Mouse (Mus musculus): Measurements from ENCODE around the gene Rcl1. TPM values are rescaled to one million over a fixed set of nuclear protein-coding genes. Genes with fewer than 3 reads are reported as not detected.

Rcl1 gene
- polyA plus RNA-seq, 1 experiment from 2014 or later, result 44.8 TPM

- Histone ChIP-seq H3K4me1 (ENCODE audit: control insufficient read depth, insufficient read depth, low read length) (no peaks in the 10 kb centered on the region), H3K27ac (replicated peaks; ENCODE audit: low read depth, low read length) (no peak overlapping the region), H3K4me3 (ENCODE audit: low read depth, low read length) (no peak overlapping the region), H3K4me2 (ENCODE audit: low read depth, low read length) (no peak overlapping the region), H3K27me3 (replicated peaks; ENCODE audit: control insufficient read depth, insufficient read depth, low read length) (no peaks in the 10 kb centered on the region), H3K9ac (ENCODE audit: low read depth, low read length) (no peak overlapping the region), H3K9me3 (ENCODE audit: control insufficient read depth, low read length) (no peaks in the 10 kb centered on the region), H3K36me3 (ENCODE audit: control insufficient read depth, insufficient read depth, low read length) (peaks cover 28% of the 10 kb centered on the region)
- no peak for ATAC-seq (ENCODE audit: low read depth)
- DNase-seq (ENCODE audit: low spot score), result no peak
- 91% methylated on average over 6 of the region's 6 CpGs for WGBS
These were observed 15.6 kb downstream of the Rcl1 start for GRCm38 (mm10) chr19:29116796-29117195.

DNA sequence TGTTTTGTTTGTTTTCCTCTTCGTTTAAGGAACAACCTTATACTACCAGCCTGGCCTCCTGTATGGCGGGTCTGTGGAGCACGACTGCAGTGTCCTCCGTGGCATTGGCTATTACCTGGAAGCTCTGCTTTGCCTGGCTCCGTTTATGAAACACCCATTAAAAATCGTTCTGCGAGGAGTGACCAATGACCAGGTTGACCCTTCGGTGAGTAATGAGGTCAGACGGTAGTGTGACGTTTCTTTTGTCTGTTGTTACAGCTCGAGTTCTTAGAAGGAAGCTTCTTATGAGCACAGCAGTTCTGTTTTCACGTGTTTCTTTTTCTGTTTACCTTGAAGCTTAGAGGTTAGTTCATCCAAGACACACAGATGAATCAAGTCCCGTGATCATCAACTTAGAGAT lies 17.0 kb downstream of the Rcl1 start:
- Histone ChIP-seq H3K4me3 (ENCODE audit: low read depth, low read length) (no peak overlapping the region), H3K27ac (replicated peaks; ENCODE audit: low read depth, low read length) (no peak overlapping the region), H3K36me3 (ENCODE audit: control insufficient read depth, insufficient read depth, low read length) (peaks cover 41% of the 10 kb centered on the region), H3K9ac (ENCODE audit: low read depth, low read length) (no peak overlapping the region), H3K4me2 (ENCODE audit: low read depth, low read length) (no peak overlapping the region), H3K27me3 (replicated peaks; ENCODE audit: control insufficient read depth, insufficient read depth, low read length) (no peaks in the 10 kb centered on the region), H3K4me1 (ENCODE audit: control insufficient read depth, insufficient read depth, low read length) (no peaks in the 10 kb centered on the region), H3K9me3 (ENCODE audit: control insufficient read depth, low read length) (no peaks in the 10 kb centered on the region)
- no peak for ATAC-seq (ENCODE audit: low read depth)
- no peak for DNase-seq (ENCODE audit: low spot score)
- WGBS, result 92% methylated on average over 13 of the region's 13 CpGs

GRCm38 (mm10) chr19:29120311-29120710 lies 19.1 kb downstream of the Rcl1 start:
- H3K4me3 ChIP-seq (ENCODE audit: low read depth, low read length), result no peak overlapping the region
- peaks cover 56% of the 10 kb centered on the region for H3K36me3 ChIP-seq (ENCODE audit: control insufficient read depth, insufficient read depth, low read length)
- ATAC-seq (ENCODE audit: low read depth), result no peak

DNA sequence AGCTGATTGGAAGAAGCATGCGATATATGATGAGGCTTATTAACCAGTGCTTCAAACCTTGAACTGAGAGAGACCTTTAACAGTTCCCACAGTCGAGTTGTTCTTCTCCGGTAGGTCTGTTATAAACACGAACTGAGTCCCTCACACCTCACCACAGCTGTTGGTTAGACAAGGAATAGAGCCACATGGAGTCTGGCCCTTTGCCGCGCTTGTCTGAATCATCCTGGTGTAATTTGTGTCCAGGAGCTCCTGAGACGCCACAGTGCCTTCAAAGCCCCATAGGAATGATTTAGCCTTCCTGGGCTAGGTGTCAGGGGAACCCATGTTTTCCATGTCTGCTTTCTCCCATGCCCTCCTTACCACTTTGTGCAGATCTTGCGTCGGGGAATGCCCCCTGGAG lies 20.2 kb downstream of the Rcl1 start:
- WGBS, result 89% methylated on average over 9 of the region's 9 CpGs
- ATAC-seq (ENCODE audit: low read depth) (no peak), DNase-seq (ENCODE audit: low spot score) (no peak)
- Histone ChIP-seq H3K27me3 (replicated peaks; ENCODE audit: control insufficient read depth, insufficient read depth, low read length) (no peaks in the 10 kb centered on the region), H3K4me3 (ENCODE audit: low read depth, low read length) (no peak overlapping the region), H3K27ac (replicated peaks; ENCODE audit: low read depth, low read length) (no peak overlapping the region), H3K4me1 (ENCODE audit: control insufficient read depth, insufficient read depth, low read length) (no peaks in the 10 kb centered on the region), H3K36me3 (ENCODE audit: control insufficient read depth, insufficient read depth, low read length) (peaks cover 62% of the 10 kb centered on the region), H3K9me3 (ENCODE audit: control insufficient read depth, low read length) (no peaks in the 10 kb centered on the region), H3K9ac (ENCODE audit: low read depth, low read length) (no peak overlapping the region), H3K4me2 (ENCODE audit: low read depth, low read length) (no peak overlapping the region)

More at GRCm38 (mm10) chr19:29120311-29120710, 19.1 kb downstream of the Rcl1 start:
- H3K9ac ChIP-seq (ENCODE audit: low read depth, low read length), result no peak overlapping the region
- 90% methylated on average over 6 of the region's 6 CpGs for WGBS
- no peaks in the 10 kb centered on the region for H3K27me3 ChIP-seq (replicated peaks; ENCODE audit: control insufficient read depth, insufficient read depth, low read length)
- H3K9me3 ChIP-seq (ENCODE audit: control insufficient read depth, low read length), result no peaks in the 10 kb centered on the region
- H3K27ac ChIP-seq (replicated peaks; ENCODE audit: low read depth, low read length), result no peak overlapping the region
- DNase-seq (ENCODE audit: low spot score), result no peak
- H3K4me1 ChIP-seq (ENCODE audit: control insufficient read depth, insufficient read depth, low read length), result no peaks in the 10 kb centered on the region
- no peak overlapping the region for H3K4me2 ChIP-seq (ENCODE audit: low read depth, low read length)

- Histone ChIP-seq H3K9ac (ENCODE audit: low read depth, low read length) (no peak overlapping the region), H3K4me3 (ENCODE audit: low read depth, low read length) (no peak overlapping the region), H3K27me3 (replicated peaks; ENCODE audit: control insufficient read depth, insufficient read depth, low read length) (no peaks in the 10 kb centered on the region), H3K9me3 (ENCODE audit: control insufficient read depth, low read length) (no peaks in the 10 kb centered on the region), H3K27ac (replicated peaks; ENCODE audit: low read depth, low read length) (no peak overlapping the region), H3K4me1 (ENCODE audit: control insufficient read depth, insufficient read depth, low read length) (no peaks in the 10 kb centered on the region), H3K4me2 (ENCODE audit: low read depth, low read length) (no peak overlapping the region), H3K36me3 (ENCODE audit: control insufficient read depth, insufficient read depth, low read length) (peaks cover 60% of the 10 kb centered on the region)
- WGBS, result 84% methylated on average over 13 of the region's 13 CpGs
- no peak for DNase-seq (ENCODE audit: low spot score)
- ATAC-seq (ENCODE audit: low read depth), result no peak
These were observed 23.9 kb downstream of the Rcl1 start for GRCm38 (mm10) chr19:29124886-29125585.

- Histone ChIP-seq H3K4me1 (ENCODE audit: control insufficient read depth, insufficient read depth, low read length) (no peaks in the 10 kb centered on the region), H3K9ac (ENCODE audit: low read depth, low read length) (no peak overlapping the region), H3K4me2 (ENCODE audit: low read depth, low read length) (no peak overlapping the region), H3K4me3 (ENCODE audit: low read depth, low read length) (no peak overlapping the region), H3K27me3 (replicated peaks; ENCODE audit: control insufficient read depth, insufficient read depth, low read length) (no peaks in the 10 kb centered on the region), H3K36me3 (ENCODE audit: control insufficient read depth, insufficient read depth, low read length) (peaks cover 58% of the 10 kb centered on the region), H3K27ac (replicated peaks; ENCODE audit: low read depth, low read length) (no peak overlapping the region), H3K9me3 (ENCODE audit: control insufficient read depth, low read length) (no peaks in the 10 kb centered on the region)
- DNase-seq (ENCODE audit: low spot score), result no peak
- ATAC-seq (ENCODE audit: low read depth), result no peak
- WGBS, result 93% methylated on average over 12 of the region's 12 CpGs
These were observed 25.3 kb downstream of the Rcl1 start for GRCm38 (mm10) chr19:29126347-29127015.

- no peak for DNase-seq (ENCODE audit: low spot score)
- H3K4me3 ChIP-seq (ENCODE audit: low read depth, low read length), result no peak overlapping the region
- H3K27ac ChIP-seq (replicated peaks; ENCODE audit: low read depth, low read length), result no peak overlapping the region
- H3K9ac ChIP-seq (ENCODE audit: low read depth, low read length), result no peak overlapping the region
- H3K36me3 ChIP-seq (ENCODE audit: control insufficient read depth, insufficient read depth, low read length), result peaks cover 55% of the 10 kb centered on the region
- no peak for ATAC-seq (ENCODE audit: low read depth)
- H3K9me3 ChIP-seq (ENCODE audit: control insufficient read depth, low read length), result no peaks in the 10 kb centered on the region
- no peaks in the 10 kb centered on the region for H3K27me3 ChIP-seq (replicated peaks; ENCODE audit: control insufficient read depth, insufficient read depth, low read length)
- H3K4me2 ChIP-seq (ENCODE audit: low read depth, low read length), result no peak overlapping the region
- WGBS, result 59% methylated on average over 6 of the region's 6 CpGs
- no peaks in the 10 kb centered on the region for H3K4me1 ChIP-seq (ENCODE audit: control insufficient read depth, insufficient read depth, low read length)
These were observed 26.2 kb downstream of the Rcl1 start for GRCm38 (mm10) chr19:29127331-29127730.

DNA sequence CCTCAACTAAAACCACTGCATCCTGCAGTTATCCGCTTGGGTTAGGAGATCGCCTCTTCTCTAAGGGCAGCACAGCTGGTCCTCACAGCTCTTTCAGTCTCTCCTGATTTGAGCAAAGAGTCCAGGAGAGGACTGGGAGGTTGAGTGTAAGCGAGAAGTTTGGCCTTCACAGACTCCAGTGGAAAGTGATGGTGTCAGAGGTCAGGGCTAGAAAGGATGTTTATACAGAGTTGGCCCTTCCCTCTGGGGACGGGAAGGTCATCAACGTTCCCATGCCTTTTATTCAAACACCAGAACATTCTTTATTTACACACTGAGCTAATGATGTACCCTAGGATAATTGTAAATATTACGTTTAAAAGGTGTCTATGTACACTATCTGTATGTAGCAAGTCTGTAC lies 27.0 kb downstream of the Rcl1 start:
- Histone ChIP-seq H3K4me1 (ENCODE audit: control insufficient read depth, insufficient read depth, low read length) (no peaks in the 10 kb centered on the region), H3K27me3 (replicated peaks; ENCODE audit: control insufficient read depth, insufficient read depth, low read length) (no peaks in the 10 kb centered on the region), H3K9me3 (ENCODE audit: control insufficient read depth, low read length) (no peaks in the 10 kb centered on the region), H3K4me2 (ENCODE audit: low read depth, low read length) (no peak overlapping the region), H3K36me3 (ENCODE audit: control insufficient read depth, insufficient read depth, low read length) (peaks cover 46% of the 10 kb centered on the region), H3K27ac (replicated peaks; ENCODE audit: low read depth, low read length) (no peak overlapping the region), H3K9ac (ENCODE audit: low read depth, low read length) (no peak overlapping the region), H3K4me3 (ENCODE audit: low read depth, low read length) (no peak overlapping the region)
- 71% methylated on average over 6 of the region's 6 CpGs for WGBS
- no peak for ATAC-seq (ENCODE audit: low read depth)
- DNase-seq (ENCODE audit: low spot score), result no peak

DNA sequence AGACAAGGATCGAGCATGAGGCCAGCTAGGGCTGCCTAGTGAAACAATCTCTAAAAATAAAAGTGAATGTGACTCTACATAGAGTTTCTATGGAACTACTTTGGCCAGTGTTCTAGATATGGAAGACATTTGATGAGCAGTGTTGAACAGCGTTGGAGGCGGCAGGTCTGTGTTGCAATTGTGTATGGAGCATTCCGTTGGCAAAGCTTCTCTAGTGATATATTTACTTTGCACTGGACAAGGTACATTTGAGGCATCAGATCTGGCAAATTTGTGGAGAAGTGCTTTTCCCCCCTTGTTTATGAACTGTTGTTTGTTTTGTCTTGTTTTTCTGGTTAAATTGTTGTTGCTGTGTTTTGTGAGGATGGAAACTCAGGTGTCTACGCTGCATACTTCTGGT lies 28.4 kb downstream of the Rcl1 start:
- Histone ChIP-seq H3K4me2 (ENCODE audit: low read depth, low read length) (no peak overlapping the region), H3K9ac (ENCODE audit: low read depth, low read length) (no peak overlapping the region), H3K9me3 (ENCODE audit: control insufficient read depth, low read length) (no peaks in the 10 kb centered on the region), H3K27ac (replicated peaks; ENCODE audit: low read depth, low read length) (no peak overlapping the region), H3K4me1 (ENCODE audit: control insufficient read depth, insufficient read depth, low read length) (no peaks in the 10 kb centered on the region), H3K36me3 (ENCODE audit: control insufficient read depth, insufficient read depth, low read length) (peaks cover 38% of the 10 kb centered on the region; the same call in 1 of the 2 replicates), H3K27me3 (replicated peaks; ENCODE audit: control insufficient read depth, insufficient read depth, low read length) (no peaks in the 10 kb centered on the region), H3K4me3 (ENCODE audit: low read depth, low read length) (no peak overlapping the region)
- DNase-seq (ENCODE audit: low spot score) (no peak), ATAC-seq (ENCODE audit: low read depth) (no peak)
- WGBS, result 89% methylated on average over 5 of the region's 5 CpGs

Data from embryonic facial prominence, embryonic 14.5 days (tissue).